Mouse (Mus musculus) ES-Bruce4 (cell line): ENCODE data around the gene Adgrg1.

ENCODE experiments used
- CTCF ChIP-seq: IDR thresholded peaks from one replicate; pipeline ENCODE4 v1.8.1; 2011; ENCODE audit warnings: low read depth, low read length
- EP300 ChIP-seq: IDR thresholded peaks from 2 replicates; pipeline ENCODE4 v1.6.1; 2011; ENCODE audit warnings: low read depth, low read length; ENCODE audit not compliant: insufficient read depth
- POLR2A ChIP-seq: IDR thresholded peaks from one replicate; pipeline ENCODE4 v1.8.1; 2011; ENCODE audit warnings: low read length; ENCODE audit not compliant: insufficient read depth

- TF ChIP-seq CTCF, result no peak
- no peak for TF ChIP-seq EP300
- TF ChIP-seq POLR2A, result no peak
These were observed 26.1 kb upstream of the Adgrg1 start for GRCm38 (mm10) chr8:94948421-94948820.
